Mouse (Mus musculus): ENCODE data around the gene Sp2.

The Sp2 gene

DNA sequence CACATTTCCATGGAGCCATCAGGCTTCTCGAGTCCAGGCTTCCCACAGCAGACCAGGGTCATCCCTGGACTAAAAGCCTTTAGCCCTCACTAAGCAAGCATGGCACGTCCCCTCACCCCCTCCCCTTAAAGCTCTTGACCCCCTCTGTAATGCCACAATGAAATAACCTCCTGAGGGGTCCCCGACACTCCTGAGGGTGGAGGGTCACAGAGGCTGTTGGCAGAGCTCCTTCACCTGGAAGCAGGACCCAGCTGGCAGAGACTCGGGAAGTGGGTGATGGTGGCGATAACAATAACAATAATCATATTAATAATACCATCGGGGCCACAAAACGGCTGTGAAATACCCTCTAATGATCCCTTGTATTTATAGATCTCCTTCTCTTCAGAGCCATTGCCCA, at the start of gene Sp2:
TSS of gene Sp2 (minus strand) at position 101 of the 400 bp plus-strand sequence.
- DNase-seq (ENCODE audit: low read depth, low spot score): no peak

DNA sequence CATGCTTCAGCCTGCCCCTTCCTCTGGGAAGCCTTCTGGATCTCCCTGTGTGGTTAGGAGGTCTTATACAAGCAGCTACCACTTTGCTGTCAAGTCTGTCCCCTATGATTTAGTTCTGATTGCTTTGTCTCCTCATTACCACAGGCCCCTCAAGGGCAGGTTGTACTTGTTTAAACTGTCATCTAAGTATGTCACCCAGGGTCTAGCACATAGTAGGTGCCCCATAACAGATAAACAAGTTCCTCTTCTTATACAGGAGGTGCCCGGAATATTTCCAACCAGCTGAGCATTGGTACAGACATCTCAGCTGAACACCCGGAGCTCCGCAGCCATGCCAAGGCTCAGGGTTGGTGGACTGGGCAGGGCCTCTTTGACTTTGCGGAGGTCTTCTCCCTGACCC, 49.7 kb upstream of the Sp2 start:
- DNase-seq (ENCODE audit: low read depth, low spot score): no peak

DNA sequence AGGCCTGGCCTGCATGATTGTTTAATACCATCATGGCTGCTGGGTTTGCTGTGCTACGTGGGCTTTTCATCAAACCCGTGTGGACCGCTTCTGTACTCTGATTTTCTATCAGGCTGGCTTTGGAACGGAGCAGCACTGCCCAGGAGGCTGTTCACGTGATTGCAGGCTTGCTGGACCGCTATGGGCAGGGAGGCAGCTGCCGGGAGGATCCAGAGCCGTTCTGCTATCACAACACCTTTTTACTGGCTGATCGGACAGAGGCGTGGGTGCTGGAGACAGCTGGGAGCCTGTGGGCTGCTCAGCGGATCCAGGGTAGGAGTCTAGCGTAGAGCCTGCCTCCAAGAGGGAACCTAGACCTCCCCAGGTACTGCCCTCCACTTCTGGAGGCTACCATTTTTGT, 49.2 kb upstream of the Sp2 start:
- no peak for DNase-seq (ENCODE audit: low read depth, low spot score)

DNA sequence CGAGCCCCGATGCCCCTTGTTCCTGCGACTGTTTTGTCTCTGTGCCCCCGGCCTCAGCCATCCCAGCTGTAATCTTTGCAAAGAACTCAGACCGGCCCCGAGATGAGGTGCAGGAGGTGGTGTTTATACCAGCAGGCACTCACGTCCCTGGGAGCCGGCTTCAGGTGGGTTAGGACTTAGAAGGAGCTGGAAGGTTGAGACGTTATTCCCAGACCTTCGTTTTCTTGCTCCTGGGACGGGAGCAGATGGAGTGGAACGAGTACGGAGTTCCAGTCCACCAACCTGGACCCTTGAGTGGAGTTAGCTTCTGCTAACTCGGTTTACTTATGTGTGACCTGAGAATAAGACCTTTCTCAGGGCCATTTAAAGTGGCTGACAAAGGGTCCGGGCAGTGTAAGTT, 47.7 kb upstream of the Sp2 start:
- DNase-seq (ENCODE audit: low read depth, low spot score): no peak

DNA sequence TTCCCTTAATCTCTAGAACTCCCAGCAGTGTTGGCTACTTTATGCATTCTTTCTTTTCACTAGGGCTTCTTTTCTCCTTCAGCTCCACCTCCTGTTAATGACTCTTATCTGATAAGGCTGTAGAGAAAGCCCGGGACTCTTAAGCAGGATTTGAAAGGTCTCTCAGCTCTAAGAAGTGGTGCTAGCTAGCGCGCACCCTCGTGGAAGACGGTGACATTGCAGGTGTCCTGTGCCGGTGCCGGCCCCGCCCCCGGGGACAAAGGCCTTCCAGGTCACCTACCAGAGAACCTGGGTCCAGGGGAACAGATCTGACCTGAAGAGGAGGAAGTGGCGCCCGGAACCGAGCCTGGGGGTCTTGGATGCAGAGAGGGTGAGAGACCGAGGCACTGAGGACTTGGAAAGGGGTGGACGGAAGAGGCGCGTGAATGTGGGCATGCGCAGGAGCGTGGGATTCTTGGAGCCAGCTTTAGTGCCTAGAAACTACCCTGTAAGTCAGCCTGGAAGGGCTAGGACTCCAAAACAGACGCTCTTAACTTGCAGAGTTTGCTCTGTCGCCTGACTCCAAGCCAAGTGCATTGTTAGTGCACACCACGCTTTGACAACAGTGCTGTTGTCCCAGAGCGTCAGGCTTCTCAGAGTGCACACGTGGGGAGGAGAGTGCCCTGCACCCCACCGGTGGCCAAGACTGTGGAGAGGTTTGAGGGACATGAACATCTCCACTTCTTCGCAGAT, 47.1 kb upstream of the Sp2 start, which contains the start of gene Scrn2:
TSS of gene Scrn2 (plus strand) at position 253 of the 732 bp plus-strand sequence.
- DNase-seq (ENCODE audit: low read depth, low spot score): peak; percentile 73

DNA sequence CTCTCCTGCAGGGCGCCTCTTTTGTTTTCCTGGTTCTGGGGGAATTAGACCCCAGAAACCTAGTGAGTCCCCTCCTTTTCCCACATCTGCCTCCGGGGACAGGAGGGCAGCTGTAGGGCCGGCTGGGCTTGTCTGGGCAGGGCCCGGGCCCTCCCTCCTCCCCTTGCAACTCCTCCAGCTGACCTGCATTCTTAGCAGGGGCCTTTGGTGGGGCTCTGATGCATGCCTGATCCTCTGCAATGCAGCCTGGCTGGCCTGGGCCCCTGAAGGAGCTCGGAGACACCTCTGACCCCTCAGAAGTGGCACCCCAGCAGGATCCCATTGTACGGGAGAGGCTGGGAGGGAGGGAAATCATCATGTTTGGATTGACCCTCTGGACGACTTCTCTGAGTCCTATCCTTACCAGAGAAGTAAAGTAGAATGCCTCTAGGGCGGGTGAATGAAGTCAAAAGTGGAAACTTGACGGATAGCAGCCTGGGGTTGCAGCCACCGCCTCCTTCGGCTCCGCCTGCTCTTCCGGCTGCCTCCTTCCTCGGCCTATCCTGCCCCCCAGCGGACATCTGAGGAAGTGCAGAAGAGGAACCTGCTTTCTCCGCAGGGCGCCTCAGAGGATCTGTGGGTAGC, 43.1 kb upstream of the Sp2 start:
- peak; percentile 63 for DNase-seq (ENCODE audit: low read depth, low spot score)

DNA sequence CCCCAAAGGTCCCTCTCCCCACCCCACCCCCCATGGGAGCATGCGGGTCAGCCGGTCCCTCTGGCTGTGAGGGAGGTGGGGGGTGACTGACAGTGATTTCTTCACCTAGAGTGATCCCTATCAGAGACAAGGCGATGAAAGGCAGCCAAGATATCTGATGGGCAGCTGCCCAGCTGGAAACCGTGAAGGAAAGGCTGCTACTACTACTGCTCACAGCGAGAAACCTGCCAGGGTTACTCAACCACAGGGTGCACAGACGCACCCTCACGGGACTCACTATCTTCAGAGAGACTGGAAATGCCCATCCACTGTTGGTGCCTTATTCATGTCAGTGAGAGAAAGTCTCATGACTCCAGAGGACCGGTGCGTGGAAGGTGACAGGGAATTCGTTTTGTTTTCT, 42.2 kb upstream of the Sp2 start:
- DNase-seq (ENCODE audit: low read depth, low spot score): no peak

DNA sequence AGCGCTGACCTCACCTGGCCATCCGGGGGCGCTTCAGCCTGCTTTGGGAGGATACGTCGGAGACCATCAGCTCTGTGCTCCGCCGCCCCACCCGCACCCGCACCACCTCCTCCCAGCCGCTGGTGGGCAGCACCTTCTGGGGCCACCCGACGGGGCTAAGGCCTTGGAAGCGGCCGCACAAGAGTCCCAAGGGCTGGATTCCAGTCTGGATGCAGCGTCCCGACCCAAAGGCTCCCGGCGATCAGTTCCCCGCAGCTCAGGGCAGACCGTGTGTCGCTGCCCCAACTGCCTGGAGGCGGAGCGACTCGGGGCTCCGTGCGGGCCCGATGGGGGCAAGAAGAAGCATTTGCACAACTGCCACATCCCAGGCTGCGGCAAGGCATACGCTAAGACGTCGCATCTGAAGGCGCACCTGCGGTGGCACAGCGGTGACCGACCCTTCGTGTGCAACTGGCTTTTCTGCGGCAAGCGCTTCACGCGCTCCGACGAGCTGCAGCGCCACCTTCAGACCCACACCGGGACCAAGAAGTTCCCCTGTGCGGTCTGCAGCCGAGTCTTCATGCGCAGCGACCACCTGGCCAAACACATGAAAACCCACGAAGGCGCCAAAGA, 39.2 kb upstream of the Sp2 start:
- DNase-seq (ENCODE audit: low read depth, low spot score): no peak

DNA sequence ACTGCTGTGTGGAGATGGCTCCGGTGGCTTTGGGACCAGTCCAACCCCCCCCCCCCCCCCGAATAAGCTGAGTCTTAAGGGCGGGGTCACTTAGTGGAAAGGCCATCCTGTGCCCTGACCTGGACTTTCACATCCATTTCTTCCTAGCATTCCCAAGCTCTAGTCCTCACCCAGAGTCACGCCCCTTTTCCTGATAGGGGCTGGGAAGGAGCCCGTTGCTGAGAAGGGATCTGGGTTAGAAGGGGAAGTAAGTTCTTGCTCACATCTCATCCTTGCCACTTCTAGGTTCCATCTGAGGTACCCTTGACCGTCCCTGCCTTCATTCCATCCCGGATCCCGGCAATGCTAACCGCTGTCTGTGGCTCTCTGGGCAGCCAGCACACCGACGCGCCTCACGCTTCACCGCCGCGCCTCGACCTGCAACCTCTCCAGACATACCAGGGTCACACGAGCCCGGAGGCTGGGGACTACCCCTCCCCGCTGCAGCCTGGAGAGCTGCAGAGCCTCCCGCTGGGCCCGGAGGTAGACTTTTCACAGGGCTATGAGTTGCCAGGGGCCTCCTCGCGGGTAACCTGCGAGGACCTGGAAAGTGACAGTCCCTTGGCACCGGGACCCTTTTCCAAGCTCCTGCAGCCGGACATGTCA, 38.5 kb upstream of the Sp2 start:
- no peak for DNase-seq (ENCODE audit: low read depth, low spot score)

DNA sequence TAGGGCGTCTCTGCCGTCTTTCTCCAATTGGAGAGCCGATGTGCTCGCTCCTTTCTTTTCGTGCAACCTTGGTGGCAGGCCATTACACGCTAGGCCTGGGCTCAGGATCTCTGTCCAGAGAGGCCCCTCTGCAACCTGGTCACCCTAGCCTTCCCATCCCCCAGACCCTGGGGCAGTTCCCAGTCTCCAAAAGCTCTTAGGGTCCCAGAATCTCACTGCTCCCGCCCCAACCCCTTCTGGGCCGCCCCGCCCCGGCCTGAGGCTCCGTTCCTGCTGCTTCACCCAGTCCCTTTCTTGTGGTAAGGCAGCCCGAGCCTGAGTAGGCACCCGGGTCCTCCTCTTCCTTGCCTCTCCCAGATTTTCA, 36.6 kb upstream of the Sp2 start:
- DNase-seq (ENCODE audit: low read depth, low spot score): no peak

DNA sequence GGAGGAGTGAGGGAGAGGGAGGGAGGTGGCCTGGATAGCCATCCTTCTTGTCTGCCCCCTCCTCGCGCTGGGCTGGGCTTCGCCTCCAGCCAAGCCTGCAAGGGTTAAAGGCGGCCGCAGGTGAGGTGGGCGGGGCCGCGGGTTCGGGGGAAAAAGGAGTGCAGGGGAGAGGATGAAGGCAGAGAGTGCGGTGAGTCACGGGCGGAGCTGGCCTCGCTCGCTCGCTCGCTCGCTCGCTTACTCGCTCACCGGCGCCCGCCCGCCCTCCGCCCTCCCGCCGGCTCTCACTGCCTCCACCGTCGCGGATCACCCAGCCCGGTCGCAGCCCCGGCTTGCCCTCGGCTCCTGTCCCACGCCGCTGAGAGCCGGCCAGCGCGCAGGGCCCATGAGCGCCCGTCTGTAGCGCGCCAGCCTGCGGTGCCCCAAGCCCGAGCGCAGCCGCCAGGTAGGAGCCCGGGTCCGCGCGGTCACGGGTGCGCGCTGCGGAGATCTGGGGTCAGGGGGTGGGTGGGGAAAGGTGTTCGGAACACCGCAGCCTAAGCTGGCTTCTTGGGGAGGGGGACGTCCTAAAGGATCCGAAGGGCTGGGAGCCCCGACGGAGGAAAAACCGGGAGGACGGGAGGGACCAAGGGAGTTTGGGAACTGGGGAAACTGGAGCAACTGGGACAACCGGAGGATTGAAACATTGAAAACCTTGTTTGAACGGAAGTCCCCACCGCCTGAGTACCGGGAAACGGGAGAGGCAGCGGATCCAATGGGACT, 36.0 kb upstream of the Sp2 start:
- DNase-seq (ENCODE audit: low read depth, low spot score): no peak

DNA sequence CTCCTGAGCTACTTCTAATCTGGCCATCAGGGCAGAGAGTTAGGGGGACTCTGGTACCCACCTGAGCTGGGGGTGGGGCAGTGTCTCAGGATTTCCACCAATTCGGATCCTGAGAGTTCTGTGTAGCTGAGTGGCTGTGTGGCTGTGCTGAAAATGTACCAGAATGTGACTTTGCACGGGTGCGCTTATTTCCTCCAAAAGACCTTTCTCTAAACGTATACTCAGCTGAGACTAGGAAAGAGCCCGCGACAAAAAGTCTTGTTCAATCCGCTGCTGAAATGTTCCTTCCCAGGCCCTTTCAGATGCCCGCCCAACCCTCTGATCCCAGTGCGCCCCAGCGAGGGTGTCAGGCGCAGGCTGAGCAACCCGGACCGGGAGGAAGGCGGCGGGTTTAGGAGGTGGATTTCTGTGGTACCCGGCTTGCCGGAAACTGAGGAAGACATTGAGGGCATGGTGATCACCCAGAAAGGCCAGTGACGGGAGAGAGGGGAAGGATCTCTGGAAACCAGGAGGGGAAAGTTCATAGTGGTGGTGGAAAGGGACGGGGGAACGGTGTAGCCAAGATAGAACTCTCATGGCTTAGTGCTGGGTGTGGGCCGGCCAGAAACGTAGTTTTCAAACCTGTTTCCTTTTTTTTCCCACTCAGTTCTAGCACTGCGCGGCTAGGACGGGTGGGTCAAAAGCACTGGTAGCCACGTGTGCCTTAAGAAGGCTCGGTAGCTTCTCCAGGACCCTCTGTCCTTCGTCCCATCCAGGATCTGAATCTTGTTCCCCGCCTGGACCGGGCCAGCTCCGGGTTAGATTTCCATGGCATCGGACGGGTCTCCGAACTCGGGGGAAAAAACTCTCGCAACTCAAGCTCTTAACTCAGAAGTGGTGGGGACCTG, 35.2 kb upstream of the Sp2 start:
- DNase-seq (ENCODE audit: low read depth, low spot score): no peak

DNA sequence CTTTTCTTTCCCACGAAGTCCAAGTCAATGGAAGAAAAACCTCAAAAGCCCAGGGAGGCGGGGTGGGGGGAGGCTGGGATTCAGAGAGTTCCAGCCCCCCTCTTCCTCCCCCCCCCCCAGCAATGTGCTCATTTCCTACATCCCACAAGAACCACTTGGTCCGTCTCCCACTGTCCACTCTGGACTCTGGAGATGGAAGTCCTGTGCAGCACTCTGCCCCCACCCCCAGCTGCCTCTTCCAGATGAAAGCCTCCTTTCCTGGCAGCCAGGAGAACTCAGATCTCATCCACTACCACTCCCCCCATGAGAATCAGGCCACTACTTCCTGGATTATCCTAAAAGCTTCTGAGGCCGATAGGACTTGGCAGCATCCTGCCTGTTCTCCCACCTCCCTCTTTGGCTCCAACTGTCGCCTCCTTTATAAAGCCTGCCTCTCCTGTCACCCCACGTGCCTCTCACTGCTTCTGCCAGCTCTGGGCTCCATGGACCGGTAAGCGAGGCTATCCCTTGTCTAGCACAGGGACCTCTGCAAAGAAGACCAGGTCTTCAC, 30.4 kb upstream of the Sp2 start, which contains the start of gene Sp6:
TSS of gene Sp6 (plus strand) at position 274 of the 550 bp plus-strand sequence.
- DNase-seq (ENCODE audit: low read depth, low spot score): no peak

DNA sequence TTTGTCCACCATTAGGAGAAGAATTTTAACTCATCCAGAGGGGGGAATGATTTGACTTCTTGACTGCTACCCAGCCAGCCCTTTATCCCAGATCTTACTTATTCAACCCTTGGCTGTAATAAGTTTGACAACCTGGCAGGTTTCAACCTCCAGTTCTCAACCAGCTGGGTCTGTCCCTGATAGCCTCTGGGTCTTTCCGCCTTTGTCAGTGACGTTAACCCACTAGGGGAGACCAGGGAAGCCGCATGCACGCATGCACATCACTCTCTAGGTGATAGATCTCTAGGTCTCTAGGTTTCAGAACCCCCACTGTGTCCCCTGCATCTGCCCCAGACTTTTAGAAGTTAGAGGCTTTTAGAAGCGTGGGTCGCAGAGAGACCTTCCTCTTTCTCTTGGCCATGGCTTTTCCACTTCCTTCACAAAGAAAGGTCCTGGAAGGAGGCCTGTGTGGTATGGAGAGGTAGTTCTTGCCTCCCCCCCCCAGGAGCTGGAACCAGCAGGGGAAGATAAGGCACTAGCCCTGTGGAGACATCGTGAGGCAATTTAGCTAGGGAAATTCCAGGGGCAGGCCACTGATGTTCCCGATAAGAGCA, 26.5 kb upstream of the Sp2 start:
- DNase-seq (ENCODE audit: low read depth, low spot score): no peak

DNA sequence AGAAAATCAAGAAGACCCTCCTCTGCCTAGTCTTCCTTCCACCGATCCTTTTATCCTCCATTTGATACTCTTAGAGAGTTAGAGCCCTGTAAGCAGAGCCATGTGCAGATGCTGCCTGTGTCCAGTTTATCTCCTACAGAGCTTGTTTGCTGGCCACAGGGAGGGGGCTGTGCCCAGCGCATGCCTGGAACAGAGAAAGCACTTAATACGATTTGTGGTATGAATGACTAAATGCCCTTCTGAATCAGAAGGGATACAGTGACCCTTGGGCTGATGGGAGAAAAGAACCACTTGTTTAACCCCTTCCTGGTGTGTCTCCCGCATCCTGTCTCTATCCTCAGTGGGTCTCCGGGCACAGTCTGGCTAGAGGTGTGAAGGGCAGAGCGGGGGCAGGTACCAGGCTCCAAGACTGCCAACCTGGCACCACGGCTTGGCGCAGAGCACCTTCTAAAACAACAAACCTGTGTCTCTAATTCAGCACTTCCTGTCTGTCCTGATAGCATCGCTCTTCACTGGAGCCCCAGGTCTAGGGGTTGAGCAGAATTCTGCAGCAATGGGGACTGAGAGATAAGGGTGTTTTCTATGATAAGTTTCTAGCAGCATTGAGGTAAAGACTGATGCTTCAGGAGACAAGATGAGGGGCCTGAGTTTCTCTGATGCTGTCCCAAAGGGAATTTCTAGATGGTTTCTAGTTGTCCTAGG, 24.5 kb upstream of the Sp2 start:
- no peak for DNase-seq (ENCODE audit: low read depth, low spot score)

DNA sequence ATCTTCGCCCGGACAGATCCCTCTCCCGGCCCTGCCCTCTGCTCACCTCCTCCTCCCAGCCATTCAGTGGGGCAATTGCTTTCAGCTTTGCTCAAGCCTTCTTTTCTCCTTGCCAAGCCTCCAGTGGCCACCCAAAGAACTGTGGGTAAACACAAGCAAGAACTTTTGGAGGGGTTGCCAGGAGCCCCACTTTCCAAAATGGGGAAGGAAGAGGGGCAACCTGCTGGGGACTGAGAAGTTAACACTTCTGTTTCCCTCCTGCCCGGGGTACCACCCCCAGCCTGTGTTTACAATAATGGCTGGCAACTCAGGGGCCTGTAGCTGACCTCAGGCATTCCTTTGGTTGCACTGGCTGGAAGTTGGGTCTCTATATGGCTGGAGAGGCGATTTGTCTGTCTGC, 20.4 kb upstream of the Sp2 start:
- DNase-seq (ENCODE audit: low read depth, low spot score): no peak

DNA sequence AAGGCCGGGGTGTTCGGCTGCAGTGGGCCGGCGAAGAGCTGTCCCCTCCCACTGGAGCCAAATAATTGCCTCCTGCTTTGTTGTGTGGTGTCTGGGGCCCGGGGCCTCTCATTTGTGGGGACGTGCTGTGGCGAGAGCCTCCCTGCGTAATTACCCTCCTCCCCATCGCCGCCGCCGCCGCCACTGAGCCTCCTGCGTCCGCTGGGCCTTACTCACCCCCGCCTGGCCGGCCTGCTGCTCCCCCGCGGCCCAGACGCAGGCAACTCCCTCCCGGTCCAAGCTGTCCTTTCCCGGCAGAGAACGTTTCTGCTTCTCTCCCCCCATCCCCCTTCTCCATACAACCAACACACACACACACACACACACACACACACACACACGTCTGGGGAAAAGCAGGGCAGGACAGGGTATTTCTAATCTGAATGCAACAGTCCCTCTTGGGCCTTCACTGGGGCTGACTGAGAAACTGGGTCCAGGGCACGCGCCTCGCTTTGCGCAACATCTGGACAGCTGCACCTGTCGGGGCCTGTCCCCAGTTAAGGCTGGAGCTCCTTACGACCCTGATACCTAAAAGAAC, 14.7 kb upstream of the Sp2 start:
- DNase-seq (ENCODE audit: low read depth, low spot score): no peak

DNA sequence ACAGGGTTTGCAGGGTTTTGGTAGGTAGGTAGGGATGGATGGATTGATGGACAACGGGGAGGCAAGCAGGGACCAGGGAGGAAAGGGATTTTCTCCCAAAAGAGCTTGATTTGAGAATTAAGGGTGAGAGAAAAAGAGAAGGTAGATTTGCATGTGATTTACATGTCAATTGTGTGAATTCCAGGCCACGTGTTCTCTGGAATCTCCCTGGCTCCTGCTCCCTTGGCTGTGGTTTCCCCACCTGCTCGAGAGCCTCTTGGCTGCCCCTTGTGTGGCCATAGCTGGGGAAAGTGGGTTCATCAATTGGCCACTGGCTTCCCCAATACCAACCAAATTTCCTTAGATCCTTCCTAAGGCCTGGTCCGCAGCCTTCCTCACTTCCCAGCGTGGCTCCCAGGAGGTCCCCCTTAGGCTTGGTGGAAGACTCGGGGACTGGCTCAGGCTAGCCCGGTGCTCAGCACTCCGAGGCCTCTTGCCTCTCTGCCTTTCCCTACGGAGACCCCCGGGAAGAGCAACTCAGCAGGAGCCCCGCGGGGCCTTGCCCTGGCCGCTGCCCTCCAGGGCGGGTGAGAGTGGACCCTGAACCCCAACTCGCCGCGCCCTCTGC, 14.1 kb upstream of the Sp2 start:
- DNase-seq (ENCODE audit: low read depth, low spot score): no peak

All from c-Kit-negative CD71-positive TER-119-positive erythroid progenitor cells, embryonic 14.5 days (primary cell).